Comparison of ENCODE assay signal across 9 mouse cellular contexts in the genomic region with DNA sequence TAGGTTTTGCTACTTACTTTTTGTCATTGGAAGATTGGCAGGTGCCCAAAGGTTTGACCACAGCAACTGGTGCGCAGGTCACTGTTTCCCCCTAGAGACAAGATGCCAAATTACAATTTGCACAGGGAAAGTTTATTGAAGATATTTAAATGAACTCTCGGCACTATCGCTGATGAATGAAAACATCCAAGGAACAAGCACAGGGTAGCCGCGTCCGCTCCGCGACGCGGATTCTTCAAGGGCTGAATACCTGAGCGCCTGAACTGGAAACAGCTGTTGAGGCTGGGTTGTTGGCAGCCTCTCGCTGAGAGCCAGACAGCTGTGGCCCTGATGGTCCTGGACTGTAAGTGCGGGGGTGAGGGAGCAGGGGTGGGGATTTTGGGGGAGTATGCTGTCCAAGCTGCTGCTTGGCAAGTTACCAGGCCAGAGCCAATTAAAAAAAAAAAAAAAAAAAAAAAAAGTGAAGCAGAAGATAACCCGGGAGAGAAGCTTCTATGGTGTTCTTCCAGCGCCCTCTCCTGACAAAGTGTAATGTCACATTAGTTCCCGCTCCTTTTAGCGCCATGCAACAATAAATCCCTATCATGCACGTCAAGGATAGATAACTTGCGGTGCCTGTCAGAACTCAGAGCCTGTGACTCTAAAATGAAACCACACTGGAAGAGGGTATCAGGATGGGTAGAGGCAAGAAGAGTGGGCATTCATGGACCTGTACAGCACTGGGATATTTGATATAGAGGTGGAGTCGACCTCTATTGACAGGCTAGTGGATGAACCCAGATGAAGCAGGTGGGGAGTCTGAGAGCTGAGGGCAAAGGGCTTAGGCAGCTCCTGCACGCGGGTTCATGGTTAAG. TPM values are rescaled to one million over a fixed set of nuclear protein-coding genes. Genes with fewer than 3 reads are reported as not detected.
DNase-seq lines count a peak whose midpoint lies in the region; ATAC-seq lines count a peak whose summit lies in the region.
"Had no signal": no experiment of that assay in that cellular context is flagged by ENCODE, and none has a peak within 500 bp of the region (broad histone marks: within the 10 kb centered on the region; RNA-seq: fewer than 3 reads in every experiment).

No protein-coding gene starts in this region.

- peak overlapping the region; percentile 24 for H3K4me3 ChIP-seq in midbrain, embryonic 13.5 days (replicated peaks)

- peaks cover 3% of the 10 kb centered on the region; the same call in 1 of the 2 replicates for H3K4me1 ChIP-seq in midbrain, embryonic 13.5 days (replicated peaks)

- no peaks in the 10 kb centered on the region for H3K27me3 ChIP-seq in midbrain, embryonic 13.5 days

- 16% methylated on average over 22 of the region's 22 CpGs for WGBS in midbrain, embryonic 13.5 days

- H3K36me3 ChIP-seq in midbrain, embryonic 13.5 days: no peaks in the 10 kb centered on the region

- no peak overlapping the region for H3K9ac ChIP-seq in midbrain, embryonic 13.5 days (replicated peaks)

- ATAC-seq in midbrain, embryonic 13.5 days: peak; percentile 80

- H3K9me3 ChIP-seq in midbrain, embryonic 13.5 days: no peaks in the 10 kb centered on the region

- H3K4me2 ChIP-seq in midbrain, embryonic 13.5 days (replicated peaks): peak overlapping the region; percentile 58

- DNase-seq in MN1 (ENCODE audit: low spot score): peak; percentile 81
- peak; percentile 46 to 50 for DNase-seq in cerebellum, adult 18-20 months
- DNase-seq in forelimb bud, embryonic 11.5 days (ENCODE audit: low read depth, low spot score): peak; percentile 35
- peak; percentile 9 for DNase-seq in kidney, adult 11 months
- peak; percentile 34 for DNase-seq in left cerebral cortex, postnatal 4 days
- DNase-seq in spleen, adult 18-20 months: no peak
- no peak for DNase-seq in spleen, postnatal 10 days (ENCODE audit: low spot score in 2 of 2)

- intact Hi-C loops in left cerebral cortex, postnatal 4 days (cut with DNase I): loop anchor here (10.0 kb wide), 1 partner anchor 483 kb away; no protein-coding TSS in a partner anchor

- no peak overlapping the region for H3K27ac ChIP-seq in midbrain, embryonic 13.5 days

RNA-seq across cellular contexts. Expression of a gene that starts 1.0 kb away (rescaled TPM):
- not detected for total RNA-seq in left cerebral cortex, postnatal 4 days (2021)
- polyA plus RNA-seq in midbrain, embryonic 13.5 days (2015; fragmentation: Nextera tagmentation; extraction: Ambion mirVana): not detected in 2 replicates
- polyA plus RNA-seq: spleen, adult 2 months had no signal

Comparison
In these comparisons a context has a peak if more than half of its experiments do, and no peak if none do; other contexts are left out.
1. DNase-seq: peak in MN1 (single experiment), cerebellum, adult 18-20 months (2 of 2), forelimb bud, embryonic 11.5 days (single experiment), kidney, adult 11 months (single experiment) and left cerebral cortex, postnatal 4 days (single experiment); none in spleen, adult 18-20 months (0 of 2) and spleen, postnatal 10 days (0 of 2).